Mouse (Mus musculus): ENCODE measurements around the gene Msh4.

GRCm38 (mm10) chr3:153864636-153865429 lies 41.1 kb downstream of the Msh4 start:
- TF ChIP-seq CTCF (IDR thresholded peaks at IDR 0.05; ENCODE audit: extremely low read depth, insufficient read depth, insufficient read length, insufficient replicate concordance) (no peak), POLR2A (IDR thresholded peaks at IDR 0.05; ENCODE audit: low read depth, low read length) (no peak)
